Mouse (Mus musculus) forebrain, postnatal 0 days (tissue): ENCODE data around the gene Gpr27. TPM values are rescaled to one million over a fixed set of nuclear protein-coding genes. Genes with fewer than 3 reads are reported as not detected.
A peak's percentile ranks its signal among the peaks of the same experiment; 100 is the strongest.

ENCODE experiments used
- ATAC-seq: fragments of 200-750 bp; cut with Nextera tagmentation; 2 replicates; pipeline ENCODE4 v1.8.0; 2017; ENCODE audit warnings: mild to moderate bottlenecking, moderate library complexity
- DNase-seq: peaks from one replicate; pipeline ENCODE4 v3.0.0-alpha.2; 2015
- H3K27ac ChIP-seq: fragments of 300-500 bp; sonication (generic); 2 replicates; pipeline ENCODE4 v1.5.1; 2014; ENCODE audit warnings: low read depth, mild to moderate bottlenecking, antibody characterized with exemption, low read length, moderate library complexity, mixed read lengths
- H3K27me3 ChIP-seq: fragments of 300-500 bp; sonication (generic); 2 replicates; pipeline ENCODE4 v1.6.1; 2014; ENCODE audit warnings: mild to moderate bottlenecking, low read length, mixed read lengths; ENCODE audit not compliant: insufficient read depth
- H3K36me3 ChIP-seq: fragments of 300-500 bp; sonication (generic); 2 replicates; pipeline ENCODE4 v1.6.1; 2014; ENCODE audit warnings: mild to moderate bottlenecking, moderate library complexity; ENCODE audit not compliant: insufficient read depth
- H3K4me1 ChIP-seq: fragments of 300-500 bp; sonication (generic); 2 replicates; pipeline ENCODE4 v1.6.1; 2014; ENCODE audit warnings: antibody characterized with exemption; ENCODE audit not compliant: insufficient read depth
- H3K4me2 ChIP-seq: fragments of 300-500 bp; sonication (generic); 2 replicates; pipeline ENCODE4 v1.6.1; 2014; ENCODE audit warnings: low read depth, mild to moderate bottlenecking, moderate library complexity
- H3K4me3 ChIP-seq: fragments of 300-500 bp; sonication (generic); 2 replicates; pipeline ENCODE4 v1.5.1; 2014; ENCODE audit warnings: low read depth, low read length, mixed read lengths
- H3K9ac ChIP-seq: fragments of 300-500 bp; sonication (generic); 2 replicates; pipeline ENCODE4 v1.6.1; 2014; ENCODE audit warnings: mild to moderate bottlenecking
- H3K9me3 ChIP-seq: fragments of 300-500 bp; sonication (generic); 2 replicates; pipeline ENCODE4 v1.6.1; 2016; ENCODE audit warnings: low read length
- CTCF ChIP-seq: sonication (generic); IDR thresholded peaks from 2 replicates; pipeline ENCODE4 v1.5.1; 2016; ENCODE audit warnings: antibody characterized with exemption, control low read depth, low read depth
- WGBS: fragments of 180-500 bp; shearing (Covaris S2); extraction: QIAGEN DNeasy Blood & Tissue Kit; methylation state at CpG from one replicate; pipeline ENCODE4 v1.1.7; 2014; 5-methylcytosine and 5-hydroxymethylcytosine counted together
- polyA plus RNA-seq: library from polyadenylated mRNA; unstranded; fragments of >200 nt; fragmentation: Nextera tagmentation; extraction: Ambion mirVana; gene quantifications from 2 replicates; pipeline ENCODE4 v1.2.1, GENCODE M21; 2015
- total RNA-seq: library from RNA; depleted of rRNA; stranded (reverse); fragments of >200 nt; gene quantifications from 2 replicates; pipeline ENCODE4 v1.2.3, GENCODE M21; 2014

Gpr27 gene
- total and polyA plus RNA-seq, 2 experiments from 2014 or later = 38.5 to 127 TPM

- H3K4me1 ChIP-seq = peaks cover 37% of the 10 kb centered on the region
- DNase-seq (no peak), ATAC-seq (0 out of 2 replicates have a peak, but pooled peaks have one; percentile 5)
- H3K27ac ChIP-seq = peak within 1 kb of the TSS; percentile 69
- H3K4me2 ChIP-seq = peak within 1 kb of the TSS; percentile 96
- TF ChIP-seq CTCF = no peak
- H3K9ac ChIP-seq = peak within 1 kb of the TSS; percentile 77
- no peaks in the 10 kb centered on the region for H3K9me3 ChIP-seq
- no peaks in the 10 kb centered on the region for H3K36me3 ChIP-seq
- 2% methylated on average over 67 of the region's 75 CpGs for WGBS
- no peaks in the 10 kb centered on the region for H3K27me3 ChIP-seq
- H3K4me3 ChIP-seq = peak within 1 kb of the TSS; percentile 67
These were observed 25.9 kb upstream of the Gpr27 start, which contains the start of the genes Eif4e3 and Gm20696 for GRCm38 (mm10) chr6:99666318-99667171. Eif4e3 (minus strand) TSS chr6:99666771. Gm20696 (minus strand) TSS chr6:99666797.

GRCm38 (mm10) chr6:99667290-99667689 is 25.2 kb upstream of the Gpr27 start:
- ATAC-seq (no peak), DNase-seq (no peak)
- Histone ChIP-seq H3K4me3 (no peak overlapping the region), H3K27me3 (no peaks in the 10 kb centered on the region), H3K9ac (peak overlapping the region; percentile 77; the same call in 1 of the 2 replicates), H3K4me2 (peak overlapping the region; percentile 96), H3K9me3 (no peaks in the 10 kb centered on the region), H3K4me1 (peaks cover 37% of the 10 kb centered on the region), H3K27ac (peak overlapping the region; percentile 69; the same call in 1 of the 2 replicates), H3K36me3 (no peaks in the 10 kb centered on the region)
- 60% methylated on average over 8 of the region's 8 CpGs for whole genome bisulfite sequencing
- TF ChIP-seq CTCF = no peak

GRCm38 (mm10) chr6:99669481-99670325 is 22.8 kb upstream of the Gpr27 start:
- no peaks in the 10 kb centered on the region for H3K36me3 ChIP-seq
- no peak overlapping the region for H3K4me3 ChIP-seq
- DNase-seq = peak; percentile 93
- no peaks in the 10 kb centered on the region for H3K9me3 ChIP-seq
- peak overlapping the region; percentile 37 for H3K4me2 ChIP-seq
- ATAC-seq = peak; percentile 90
- TF ChIP-seq CTCF = no peak
- WGBS = 8% methylated on average over 5 of the region's 5 CpGs
- peak overlapping the region; percentile 88 for H3K27ac ChIP-seq
- peak overlapping the region; percentile 22; the same call in 1 of the 2 replicates for H3K9ac ChIP-seq
- H3K4me1 ChIP-seq = peaks cover 37% of the 10 kb centered on the region
- no peaks in the 10 kb centered on the region for H3K27me3 ChIP-seq

DNA sequence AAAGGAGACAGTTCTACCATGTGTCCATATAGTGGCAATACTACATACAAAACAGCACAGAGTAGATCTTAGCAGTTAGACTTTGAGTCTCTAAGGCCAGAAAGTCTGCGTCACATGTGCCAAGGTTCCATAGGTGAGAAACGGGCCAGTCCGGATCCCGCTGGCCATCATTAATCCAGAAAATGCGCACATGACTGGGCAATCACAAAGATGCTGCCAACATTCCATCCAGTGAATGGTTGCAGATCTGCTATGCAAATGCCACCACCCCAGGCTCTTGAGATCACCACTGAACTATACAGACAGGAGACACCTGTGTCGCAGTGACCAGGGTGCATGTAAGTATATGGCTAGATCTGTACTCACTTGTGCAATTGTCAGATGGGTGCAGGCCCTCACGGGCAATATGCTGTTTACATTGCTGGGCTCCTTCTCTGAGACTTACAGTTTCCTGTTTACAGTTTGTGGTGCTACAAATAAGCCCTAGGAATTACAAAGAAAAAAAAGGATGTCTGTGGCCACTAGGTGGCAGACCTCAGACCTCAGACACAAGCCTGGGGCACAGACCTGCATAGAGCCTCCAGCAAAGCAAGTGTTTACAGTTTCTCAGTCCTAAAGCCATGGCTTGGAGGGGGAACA is 21.9 kb upstream of the Gpr27 start:
- WGBS = 32% methylated on average over 7 of the region's 7 CpGs
- H3K9ac ChIP-seq = no peak overlapping the region
- H3K36me3 ChIP-seq = no peaks in the 10 kb centered on the region
- DNase-seq (peak; percentile 82), ATAC-seq (peak; percentile 37)
- H3K4me3 ChIP-seq = no peak overlapping the region
- no peaks in the 10 kb centered on the region for H3K27me3 ChIP-seq
- peak; percentile 81 for TF ChIP-seq CTCF
- H3K9me3 ChIP-seq = no peaks in the 10 kb centered on the region
- H3K4me2 ChIP-seq = no peak overlapping the region
- H3K27ac ChIP-seq = peak overlapping the region; percentile 88
- H3K4me1 ChIP-seq = peaks cover 37% of the 10 kb centered on the region

- Histone ChIP-seq H3K27ac (no peak overlapping the region), H3K4me2 (no peak overlapping the region), H3K36me3 (no peaks in the 10 kb centered on the region), H3K4me3 (no peak overlapping the region), H3K9me3 (no peaks in the 10 kb centered on the region), H3K4me1 (peaks cover 37% of the 10 kb centered on the region), H3K9ac (no peak overlapping the region), H3K27me3 (no peaks in the 10 kb centered on the region)
- peak; percentile 42 for TF ChIP-seq CTCF
- 68% methylated on average over 3 of the region's 3 CpGs for WGBS
- no peak for ATAC-seq
- no peak for DNase-seq
These were observed 20.7 kb upstream of the Gpr27 start for GRCm38 (mm10) chr6:99671768-99672167.

- no peak overlapping the region for H3K27ac ChIP-seq
- no peak overlapping the region for H3K9ac ChIP-seq
These were observed 18.0 kb upstream of the Gpr27 start for GRCm38 (mm10) chr6:99674482-99674881.

More at GRCm38 (mm10) chr6:99674482-99674881, 18.0 kb upstream of the Gpr27 start:
- Histone ChIP-seq H3K4me1 (peaks cover 23% of the 10 kb centered on the region), H3K4me2 (no peak overlapping the region), H3K36me3 (no peaks in the 10 kb centered on the region), H3K9me3 (no peaks in the 10 kb centered on the region), H3K27me3 (no peaks in the 10 kb centered on the region), H3K4me3 (no peak overlapping the region)
- 29% methylated on average over 4 of the region's 4 CpGs for WGBS
- TF ChIP-seq CTCF = no peak
- ATAC-seq (no peak), DNase-seq (no peak)
